Mouse (Mus musculus): Measurements from ENCODE around the gene 5330417C22Rik. TPM values are rescaled to one million over a fixed set of nuclear protein-coding genes. Genes with fewer than 3 reads are reported as not detected.

5330417C22Rik gene
- total and polyA plus RNA-seq, 2 experiments from 2014 or later, result 10.1 to 22.9 TPM

- ATAC-seq (ENCODE audit: low FRiP score) (no peak), DNase-seq (ENCODE audit: low spot score) (no peak)
- Histone ChIP-seq H3K4me1 (ENCODE audit: insufficient read depth, low read length) (no peaks in the 10 kb centered on the region), H3K27ac (ENCODE audit: low read depth, low read length) (no peak overlapping the region), H3K9me3 (ENCODE audit: low read length) (no peaks in the 10 kb centered on the region), H3K4me3 (ENCODE audit: low read depth, low read length) (no peak overlapping the region), H3K27me3 (ENCODE audit: insufficient read depth, low read length) (no peaks in the 10 kb centered on the region), H3K36me3 (ENCODE audit: insufficient read depth, low read length) (peaks cover 9% of the 10 kb centered on the region; the same call in 1 of the 2 replicates), H3K4me2 (ENCODE audit: low read depth, low read length, poor library complexity, severe bottlenecking) (no peak overlapping the region), H3K9ac (replicated peaks; ENCODE audit: low read length, poor library complexity, severe bottlenecking) (no peak overlapping the region)
- 79% methylated on average over 4 of the region's 4 CpGs for WGBS
- no peak for TF ChIP-seq CTCF (IDR thresholded peaks at IDR 0.05)
Observed at GRCm38 (mm10) chr3:108478800-108479199, 57.5 kb downstream of the 5330417C22Rik start.

GRCm38 (mm10) chr3:108476761-108477619, 59.3 kb downstream of the 5330417C22Rik start:
- WGBS, result 70% methylated on average over 14 of the region's 14 CpGs
- no peak for DNase-seq (ENCODE audit: low spot score)
- H3K9ac ChIP-seq (replicated peaks; ENCODE audit: low read length, poor library complexity, severe bottlenecking), result no peak overlapping the region

GRCm38 (mm10) chr3:108475496-108475895, 60.8 kb downstream of the 5330417C22Rik start:
- Histone ChIP-seq H3K9ac (replicated peaks; ENCODE audit: low read length, poor library complexity, severe bottlenecking) (no peak overlapping the region), H3K4me3 (ENCODE audit: low read depth, low read length) (no peak overlapping the region), H3K36me3 (ENCODE audit: insufficient read depth, low read length) (peaks cover 4% of the 10 kb centered on the region), H3K27me3 (ENCODE audit: insufficient read depth, low read length) (no peaks in the 10 kb centered on the region), H3K4me1 (ENCODE audit: insufficient read depth, low read length) (no peaks in the 10 kb centered on the region), H3K27ac (ENCODE audit: low read depth, low read length) (no peak overlapping the region), H3K4me2 (ENCODE audit: low read depth, low read length, poor library complexity, severe bottlenecking) (no peak overlapping the region), H3K9me3 (ENCODE audit: low read length) (no peaks in the 10 kb centered on the region)
- no peak for ATAC-seq (ENCODE audit: low FRiP score)
- no peak for DNase-seq (ENCODE audit: low spot score)
- no peak for TF ChIP-seq CTCF (IDR thresholded peaks at IDR 0.05)
- 89% methylated on average over 5 of the region's 5 CpGs for WGBS

More at GRCm38 (mm10) chr3:108476761-108477619, 59.3 kb downstream of the 5330417C22Rik start:
- Histone ChIP-seq H3K36me3 (ENCODE audit: insufficient read depth, low read length) (peaks cover 9% of the 10 kb centered on the region; the same call in 1 of the 2 replicates), H3K4me1 (ENCODE audit: insufficient read depth, low read length) (no peaks in the 10 kb centered on the region), H3K27ac (ENCODE audit: low read depth, low read length) (no peak overlapping the region), H3K4me3 (ENCODE audit: low read depth, low read length) (no peak overlapping the region), H3K4me2 (ENCODE audit: low read depth, low read length, poor library complexity, severe bottlenecking) (no peak overlapping the region), H3K9me3 (ENCODE audit: low read length) (no peaks in the 10 kb centered on the region), H3K27me3 (ENCODE audit: insufficient read depth, low read length) (no peaks in the 10 kb centered on the region)
- no peak for ATAC-seq (ENCODE audit: low FRiP score)
- no peak for TF ChIP-seq CTCF (IDR thresholded peaks at IDR 0.05)

GRCm38 (mm10) chr3:108474969-108475368, 61.4 kb downstream of the 5330417C22Rik start:
- WGBS, result 94% methylated on average over 7 of the region's 7 CpGs
- TF ChIP-seq CTCF (IDR thresholded peaks at IDR 0.05), result no peak
- peaks cover 3% of the 10 kb centered on the region; the same call in 1 of the 2 replicates for H3K36me3 ChIP-seq (ENCODE audit: insufficient read depth, low read length)

GRCm38 (mm10) chr3:108467760-108468159, 68.6 kb downstream of the 5330417C22Rik start:
- Histone ChIP-seq H3K4me2 (ENCODE audit: low read depth, low read length, poor library complexity, severe bottlenecking) (no peak overlapping the region), H3K9ac (replicated peaks; ENCODE audit: low read length, poor library complexity, severe bottlenecking) (no peak overlapping the region), H3K4me3 (ENCODE audit: low read depth, low read length) (no peak overlapping the region), H3K36me3 (ENCODE audit: insufficient read depth, low read length) (peaks cover 5% of the 10 kb centered on the region), H3K9me3 (ENCODE audit: low read length) (no peaks in the 10 kb centered on the region), H3K4me1 (ENCODE audit: insufficient read depth, low read length) (no peaks in the 10 kb centered on the region), H3K27ac (ENCODE audit: low read depth, low read length) (no peak overlapping the region), H3K27me3 (ENCODE audit: insufficient read depth, low read length) (no peaks in the 10 kb centered on the region)
- DNase-seq (ENCODE audit: low spot score) (no peak), ATAC-seq (ENCODE audit: low FRiP score) (no peak)
- TF ChIP-seq CTCF (IDR thresholded peaks at IDR 0.05), result no peak
- WGBS, result 82% methylated on average over 8 of the region's 8 CpGs

More at GRCm38 (mm10) chr3:108474969-108475368, 61.4 kb downstream of the 5330417C22Rik start:
- no peak overlapping the region for H3K9ac ChIP-seq (replicated peaks; ENCODE audit: low read length, poor library complexity, severe bottlenecking)
- DNase-seq (ENCODE audit: low spot score), result no peak
- no peaks in the 10 kb centered on the region for H3K9me3 ChIP-seq (ENCODE audit: low read length)
- H3K4me2 ChIP-seq (ENCODE audit: low read depth, low read length, poor library complexity, severe bottlenecking), result no peak overlapping the region
- H3K4me1 ChIP-seq (ENCODE audit: insufficient read depth, low read length), result no peaks in the 10 kb centered on the region
- ATAC-seq (ENCODE audit: low FRiP score), result no peak
- H3K27ac ChIP-seq (ENCODE audit: low read depth, low read length), result no peak overlapping the region
- no peaks in the 10 kb centered on the region for H3K27me3 ChIP-seq (ENCODE audit: insufficient read depth, low read length)
- H3K4me3 ChIP-seq (ENCODE audit: low read depth, low read length), result no peak overlapping the region

GRCm38 (mm10) chr3:108466425-108466824, 69.9 kb downstream of the 5330417C22Rik start:
- no peak for ATAC-seq (ENCODE audit: low FRiP score)
- H3K9ac ChIP-seq (replicated peaks; ENCODE audit: low read length, poor library complexity, severe bottlenecking), result no peak overlapping the region
- TF ChIP-seq CTCF (IDR thresholded peaks at IDR 0.05), result peak; percentile 53
- H3K27me3 ChIP-seq (ENCODE audit: insufficient read depth, low read length), result no peaks in the 10 kb centered on the region
- H3K36me3 ChIP-seq (ENCODE audit: insufficient read depth, low read length), result peaks cover 8% of the 10 kb centered on the region; the same call in 1 of the 2 replicates
- H3K4me1 ChIP-seq (ENCODE audit: insufficient read depth, low read length), result no peaks in the 10 kb centered on the region
- H3K4me3 ChIP-seq (ENCODE audit: low read depth, low read length), result no peak overlapping the region
- DNase-seq (ENCODE audit: low spot score), result no peak
- H3K4me2 ChIP-seq (ENCODE audit: low read depth, low read length, poor library complexity, severe bottlenecking), result no peak overlapping the region
- no peaks in the 10 kb centered on the region for H3K9me3 ChIP-seq (ENCODE audit: low read length)
- H3K27ac ChIP-seq (ENCODE audit: low read depth, low read length), result no peak overlapping the region
- WGBS, result 94% methylated on average over 6 of the region's 6 CpGs
